Mouse (Mus musculus) gastrocnemius, adult 8-10 months (tissue): Measurements from ENCODE around the gene Prrt4. TPM values are rescaled to one million over a fixed set of nuclear protein-coding genes. Genes with fewer than 3 reads are reported as not detected.

Experiments used
- DNase-seq, 2 experiments: peaks; one replicate each; pipeline ENCODE4 v3.0.0; 2022; ENCODE audit warnings: low spot score in 2 of 2
- microRNA-seq: library from miRNA; unstranded; fragments of <30 nt; microRNA quantifications from one replicate; pipeline ENCODE4 v1.2.0, GENCODE M21; 2022
- total RNA-seq, 4 experiments: library from RNA; stranded (reverse); gene quantifications; 2 replicates each; pipeline ENCODE4 v1.2.4; 2022

Prrt4 gene
- total RNA-seq, 4 experiments from 2014 or later, result 0.46 to 0.70 (median 0.53) TPM

GRCm38 (mm10) chr6:29150001-29150400, 29.4 kb downstream of the Prrt4 start:
- no peak for DNase-seq

GRCm38 (mm10) chr6:29147407-29148010, 31.9 kb downstream of the Prrt4 start:
- no peak for DNase-seq

- DNase-seq, result no peak
These were observed 32.7 kb downstream of the Prrt4 start for GRCm38 (mm10) chr6:29146641-29147040.

GRCm38 (mm10) chr6:29145456-29146307, 33.7 kb downstream of the Prrt4 start:
- no peak for DNase-seq

- DNase-seq, result no peak
These were observed 34.4 kb downstream of the Prrt4 start for GRCm38 (mm10) chr6:29144971-29145370.

- DNase-seq, result no peak
These were observed 35.8 kb downstream of the Prrt4 start for GRCm38 (mm10) chr6:29143608-29144007.

- no peak for DNase-seq
These were observed 41.9 kb downstream of the Prrt4 start for GRCm38 (mm10) chr6:29137441-29137840.

GRCm38 (mm10) chr6:29133100-29133499, 46.3 kb downstream of the Prrt4 start:
- DNase-seq, result no peak

- no peak for DNase-seq
These were observed 52.4 kb downstream of the Prrt4 start for GRCm38 (mm10) chr6:29126878-29127426.

GRCm38 (mm10) chr6:29119990-29120389, 59.4 kb downstream of the Prrt4 start:
- DNase-seq, result no peak

Small RNA genes lying within 50 kb of the gene (microRNA-seq; reads per million reads assigned to microRNA genes)
- gene Gm24303, result not detected

Other genes with a start within 250 kb of the Prrt4 start
- 10 to 100 TPM in 1 of 4 experiments, 1 to 10 TPM in 2, under 1 TPM in 1; 0.61 to 22.4 (median 4.3) TPM for gene Lep, start 119.4 kb downstream of the Prrt4 start, total RNA-seq
- gene Rbm28, start 14.6 kb downstream of the Prrt4 start, total RNA-seq, result 10 to 100 TPM; 10.7 to 15.9 (median 14.8) TPM
- gene Impdh1, start 36.8 kb upstream of the Prrt4 start, total RNA-seq, result 10 to 100 TPM in 3 of 4 experiments, 1 to 10 TPM in 1; 9.7 to 13.5 (median 10.9) TPM
- 1 to 10 TPM; 2.8 to 3.9 (median 3.3) TPM for gene Hilpda, start 92.9 kb upstream of the Prrt4 start, total RNA-seq
- not detected for gene Fam71f2, start 100.0 kb upstream of the Prrt4 start, total RNA-seq
- gene Fam71f1, start 139.6 kb upstream of the Prrt4 start, total RNA-seq, result not detected
- 10 to 100 TPM; 66.3 to 77.3 (median 75.0) TPM for gene Calu, start 168.5 kb upstream of the Prrt4 start, total RNA-seq
- gene Opn1sw, start 208.9 kb upstream of the Prrt4 start, total RNA-seq, result under 1 TPM in 3 of 4 experiments, not detected in 1; 0.24 to 0.43 (median 0.31) TPM
- gene Ccdc136, start 216.7 kb upstream of the Prrt4 start, total RNA-seq, result 10 to 100 TPM in 2 of 4 experiments, 1 to 10 TPM in 2; 9.0 to 12.0 (median 10.2) TPM